In the genomic region with DNA sequence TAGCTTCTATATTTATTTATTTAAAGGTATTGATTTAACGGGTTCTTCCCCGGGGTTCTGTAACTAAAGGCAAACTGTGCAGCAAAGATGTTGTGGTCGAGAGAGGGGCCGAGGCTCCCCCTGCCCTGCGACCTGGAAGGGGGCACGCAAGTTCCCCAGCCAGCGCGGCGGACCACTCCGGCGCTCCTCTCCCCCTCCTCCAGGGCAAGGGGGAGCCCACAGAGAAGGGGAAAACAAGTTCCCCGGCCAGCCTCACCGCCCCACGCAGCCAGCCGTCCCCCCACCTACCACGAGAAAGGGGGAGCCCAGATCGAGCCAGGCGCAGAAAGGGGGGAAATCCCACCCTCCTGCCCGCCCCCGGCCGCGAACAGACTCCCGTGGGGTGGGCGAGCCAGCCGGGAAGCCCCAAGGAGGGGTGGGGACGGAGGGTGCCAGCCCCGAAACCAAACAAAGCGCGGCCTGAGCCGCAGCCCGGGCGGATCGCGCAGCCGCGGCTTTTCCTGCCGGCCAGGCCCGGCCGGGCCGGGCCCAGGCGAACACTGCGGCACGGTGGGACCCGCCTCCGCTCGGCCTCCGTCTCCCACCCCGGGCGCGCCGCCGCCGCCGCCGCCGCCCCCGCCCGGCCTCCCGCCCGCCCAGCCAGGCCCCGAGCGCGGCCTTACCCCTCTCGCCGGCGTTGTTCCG, we compare ENCODE assay signal across 8 mouse cellular contexts. TPM values are rescaled to one million over a fixed set of nuclear protein-coding genes. Genes with fewer than 3 reads are reported as not detected.
A peak's percentile ranks its signal among the peaks of the same experiment; 100 is the strongest.
DNase-seq lines count a peak whose midpoint lies in the region; ATAC-seq lines count a peak whose summit lies in the region.

No protein-coding gene starts in this region.

- no peaks in the 10 kb centered on the region for H3K36me3 ChIP-seq in hindbrain, embryonic 14.5 days (replicated peaks; ENCODE audit: control insufficient read depth, insufficient read depth)

- no peaks in the 10 kb centered on the region for H3K9me3 ChIP-seq in hindbrain, embryonic 14.5 days (ENCODE audit: control insufficient read depth, low read length)

- H3K27ac ChIP-seq in hindbrain, embryonic 14.5 days, result peak overlapping the region; percentile 100

- peak overlapping the region; percentile 100 for H3K4me3 ChIP-seq in hindbrain, embryonic 14.5 days (replicated peaks; ENCODE audit: low read length)

- peak; percentile 23 for ATAC-seq in hindbrain, embryonic 14.5 days (ENCODE audit: low FRiP score)

- peak overlapping the region; percentile 100 for H3K9ac ChIP-seq in hindbrain, embryonic 14.5 days

- 2% methylated on average over 29 of the region's 67 CpGs for WGBS in hindbrain, embryonic 14.5 days

- H3K4me1 ChIP-seq in hindbrain, embryonic 14.5 days (replicated peaks; ENCODE audit: control insufficient read depth, insufficient read depth, low read length), result peaks cover 24% of the 10 kb centered on the region

- no peaks in the 10 kb centered on the region for H3K27me3 ChIP-seq in hindbrain, embryonic 14.5 days (ENCODE audit: control insufficient read depth, insufficient read depth, low read length)

- H3K4me2 ChIP-seq in hindbrain, embryonic 14.5 days (replicated peaks), result peak overlapping the region; percentile 77

- DNase-seq in R1 (ENCODE audit: low read depth, low spot score), result peak; percentile 70
- peak; percentile 75 for DNase-seq in cerebellum, adult 9-11 months
- peak; percentile 43 to 52 for DNase-seq in frontal cortex, postnatal 14 days (ENCODE audit: low spot score in 2 of 2)
- peak; percentile 49 for DNase-seq in hindbrain, embryonic 14.5 days (ENCODE audit: low spot score)
- DNase-seq in left cerebral cortex, adult 18-20 months (ENCODE audit: low spot score in 2 of 2), result peak; percentile 32 to 57
- DNase-seq in lung, postnatal 36 days, result peak; percentile 47
- DNase-seq in right cerebral cortex, adult 2 months (ENCODE audit: low spot score in 2 of 2), result peak; percentile 56 to 58
- peak; percentile 41 to 47 for DNase-seq in urinary bladder, postnatal 36 days (ENCODE audit: low spot score in 2 of 2)

RNA-seq across cellular contexts. Expression of a gene that starts 0.6 kb away (rescaled TPM):
- 42.0 and 43.7 TPM in 2 replicates for polyA plus RNA-seq in hindbrain, embryonic 14.5 days (2014; fragmentation: Nextera tagmentation; extraction: Ambion mirVana)
- 100 to 1,000 TPM; 112 to 118 TPM for total RNA-seq in left cerebral cortex, adult 18-20 months (2021)

Comparison
In these comparisons a context has a peak if more than half of its experiments do, and no peak if none do; other contexts are left out.
1. Peak in every context shown above with its lines: DNase-seq, ATAC-seq, H3K4me3 ChIP-seq and H3K27ac ChIP-seq.